Mouse (Mus musculus) NIH3T3 (cell line): ENCODE results near the gene Olfr286.

Experiments used
- DNase-seq: peaks from one replicate; pipeline ENCODE4 v3.0.0-alpha.2; 2012; ENCODE audit warnings: low read depth

The Olfr286 gene

DNA sequence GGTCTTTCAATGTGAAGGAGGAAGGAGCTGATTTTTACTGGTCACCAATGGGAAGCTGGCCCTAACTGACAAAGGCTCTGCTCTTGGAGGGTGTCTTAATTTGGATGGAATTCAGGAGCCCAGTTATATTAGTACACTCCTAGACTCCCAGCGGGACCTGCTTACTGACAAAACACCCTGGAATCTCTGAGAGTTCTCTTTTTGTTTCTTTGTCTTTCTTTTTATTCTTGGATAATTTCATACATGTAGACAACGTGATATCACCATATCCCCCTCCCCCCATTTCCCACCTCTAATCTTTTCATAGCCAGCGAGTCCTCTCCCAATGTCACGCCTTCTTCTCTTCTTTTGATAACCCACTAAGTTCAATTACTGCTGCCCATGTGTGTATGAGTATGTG, at the start of gene Olfr286:
Olfr286 (minus strand) TSS at position 101 of the 400 bp plus-strand sequence.
- no peak for DNase-seq

DNA sequence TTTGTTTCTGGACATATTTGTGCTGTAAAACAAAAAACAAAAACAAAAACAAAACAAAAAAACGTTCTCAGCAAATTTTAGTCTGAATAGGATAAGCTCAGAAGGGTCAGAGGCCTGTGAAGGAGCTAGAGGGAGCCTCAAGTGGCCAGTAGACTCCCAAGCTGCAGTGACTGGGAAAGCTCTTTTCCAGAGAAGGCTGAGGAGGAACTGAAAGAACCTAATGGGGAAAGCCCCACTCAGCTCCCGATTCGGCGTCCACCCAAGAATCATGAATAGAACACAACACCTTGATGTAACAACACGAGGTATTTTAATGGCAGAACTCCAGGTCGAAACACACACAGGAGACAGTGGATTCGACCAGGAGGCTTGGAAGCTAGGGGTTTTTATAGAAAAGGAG, 23.5 kb upstream of the Olfr286 start:
- no peak for DNase-seq

GRCm38 (mm10) chr15:98257193-98257592, 22.9 kb upstream of the Olfr286 start, which contains the start of gene H1fnt:
H1fnt (minus strand) TSS chr15:98257293.
- DNase-seq = no peak

GRCm38 (mm10) chr15:98256271-98256670, 22.0 kb upstream of the Olfr286 start:
- DNase-seq = no peak

DNA sequence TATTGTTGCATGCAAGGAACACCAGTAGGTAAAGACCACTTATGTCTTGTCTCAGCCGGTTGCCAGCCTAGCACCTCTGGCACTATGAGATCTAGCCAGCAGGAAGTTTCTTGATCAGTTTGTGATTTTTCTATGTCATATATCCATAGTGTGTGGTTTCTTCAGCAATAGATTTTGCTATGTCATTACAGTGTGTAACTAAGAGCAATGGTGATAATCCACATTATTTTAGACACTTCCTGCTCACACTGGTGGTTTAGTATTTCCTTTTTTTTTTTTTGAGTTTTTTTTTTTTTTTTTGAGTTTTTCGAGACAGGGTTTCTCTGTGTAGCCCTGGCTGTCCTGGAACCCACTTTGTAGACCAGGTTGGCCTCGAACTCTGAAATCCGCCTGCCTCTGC, 1.2 kb upstream of the Olfr286 start:
- no peak for DNase-seq

GRCm38 (mm10) chr15:98226096-98226495, 8.2 kb downstream of the Olfr286 start:
- DNase-seq = no peak

GRCm38 (mm10) chr15:98225610-98226009, 8.6 kb downstream of the Olfr286 start:
- DNase-seq = no peak

DNA sequence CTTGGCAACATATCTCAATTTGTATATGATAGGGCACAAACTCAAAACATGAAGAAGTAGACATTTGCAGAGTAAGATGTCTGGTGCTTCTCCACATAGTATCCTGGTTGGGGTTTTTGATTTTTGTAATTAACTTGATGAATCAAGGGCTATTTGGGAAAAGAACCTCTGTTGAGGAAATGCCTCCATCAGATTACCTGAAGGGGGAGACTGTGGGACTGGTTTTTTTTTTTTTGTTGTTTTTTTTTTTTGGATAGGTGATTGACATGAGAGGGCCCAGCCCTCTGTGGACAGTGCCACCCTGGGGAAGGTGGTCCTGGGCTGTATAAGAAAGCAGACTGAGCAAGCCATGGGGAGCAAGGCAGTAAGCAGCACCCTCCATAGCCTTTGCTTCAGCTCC, 11.9 kb downstream of the Olfr286 start:
- no peak for DNase-seq

DNA sequence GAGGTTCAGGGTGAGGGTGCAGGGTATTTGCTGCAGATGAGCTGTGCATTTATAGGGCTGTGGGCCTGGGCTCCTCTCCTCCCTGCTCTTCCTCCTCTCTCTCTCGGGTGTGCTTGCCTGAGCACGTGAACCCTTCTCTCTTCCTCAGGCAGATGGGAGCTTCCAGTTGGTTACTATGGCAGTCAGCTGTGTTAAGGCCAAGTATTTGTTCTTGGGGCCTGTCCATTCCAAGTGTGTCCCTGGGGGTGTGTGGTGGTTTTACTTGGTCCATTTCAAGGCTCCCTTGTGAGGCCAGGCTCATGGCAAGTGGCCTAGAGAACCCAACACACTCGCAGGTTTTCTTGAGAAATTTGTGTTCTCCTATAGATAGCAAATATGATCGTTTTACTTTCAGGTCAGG, 13.4 kb downstream of the Olfr286 start, which contains the start of the genes Gm44579 and Olfr287:
Gm44579 (minus strand) TSS at position 101 of the 400 bp plus-strand sequence.
Olfr287 (minus strand) TSS at position 180 of the 400 bp plus-strand sequence.
- DNase-seq = no peak

GRCm38 (mm10) chr15:98214130-98214529, 20.1 kb downstream of the Olfr286 start:
- DNase-seq = no peak

- no peak for DNase-seq
These were observed 20.8 kb downstream of the Olfr286 start for GRCm38 (mm10) chr15:98213336-98213870.

- DNase-seq = peak; percentile 35
These were observed 24.6 kb downstream of the Olfr286 start for GRCm38 (mm10) chr15:98209676-98210075.

- no peak for DNase-seq
These were observed 38.8 kb downstream of the Olfr286 start, which contains the start of gene Olfr288 for GRCm38 (mm10) chr15:98195442-98195841. Olfr288 (minus strand) TSS chr15:98195542.

- no peak for DNase-seq
These were observed 49.8 kb downstream of the Olfr286 start for GRCm38 (mm10) chr15:98184456-98184855.

GRCm38 (mm10) chr15:98181856-98182570, 52.2 kb downstream of the Olfr286 start:
- DNase-seq = no peak

DNA sequence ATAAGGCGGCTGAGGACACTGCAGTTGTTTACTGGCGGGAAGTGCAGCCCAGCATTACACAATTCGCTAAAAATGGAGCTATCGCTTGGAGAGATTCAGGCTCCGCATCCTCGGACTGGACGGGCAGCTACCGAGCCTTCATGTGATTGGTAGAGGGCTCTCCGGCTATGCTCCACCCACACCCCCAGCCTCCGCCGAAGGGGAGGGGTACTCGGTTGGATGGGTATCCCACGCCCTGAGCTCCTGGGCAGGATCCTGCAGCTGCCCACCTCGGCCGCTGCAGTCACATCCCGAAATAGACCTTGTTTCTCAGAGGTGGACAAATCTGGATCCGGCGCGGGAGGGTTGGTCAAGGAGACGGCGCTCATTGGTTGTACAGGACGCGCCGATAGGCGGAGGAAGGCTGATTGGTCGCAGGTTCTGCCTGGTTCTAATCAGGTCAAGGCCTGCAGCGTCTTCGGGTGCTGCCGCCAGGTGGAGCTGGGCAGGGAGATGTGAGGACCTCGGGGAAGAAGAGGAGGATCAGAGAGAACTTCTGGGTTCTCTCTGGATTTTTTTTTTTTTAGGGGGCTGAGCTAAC, 53.0 kb downstream of the Olfr286 start:
- peak; percentile 93 for DNase-seq

GRCm38 (mm10) chr15:98180567-98181131, 53.6 kb downstream of the Olfr286 start:
- no peak for DNase-seq

- no peak for DNase-seq
These were observed 56.9 kb downstream of the Olfr286 start for GRCm38 (mm10) chr15:98177320-98177719.
